Mouse (Mus musculus): ENCODE results near the gene Usp3. TPM values are rescaled to one million over a fixed set of nuclear protein-coding genes. Genes with fewer than 3 reads are reported as not detected.

Usp3 gene
- polyA plus RNA-seq, 1 experiment from 2014 or later = 104 TPM

GRCm38 (mm10) chr9:66600551-66600950 lies 7.6 kb upstream of the Usp3 start:
- no peaks in the 10 kb centered on the region for H3K9me3 ChIP-seq
- ATAC-seq (ENCODE audit: low FRiP score, low read depth) = no peak
- peaks cover 19% of the 10 kb centered on the region for H3K4me1 ChIP-seq
- H3K4me3 ChIP-seq = no peak overlapping the region
- H3K27me3 ChIP-seq = peaks cover 3% of the 10 kb centered on the region; the same call in 1 of the 2 replicates
- WGBS = 81% methylated on average over 2 of the region's 2 CpGs
- no peaks in the 10 kb centered on the region for H3K36me3 ChIP-seq
- no peak overlapping the region for H3K4me2 ChIP-seq (replicated peaks)
- H3K9ac ChIP-seq (replicated peaks) = no peak overlapping the region
- no peak overlapping the region for H3K27ac ChIP-seq (replicated peaks)

DNA sequence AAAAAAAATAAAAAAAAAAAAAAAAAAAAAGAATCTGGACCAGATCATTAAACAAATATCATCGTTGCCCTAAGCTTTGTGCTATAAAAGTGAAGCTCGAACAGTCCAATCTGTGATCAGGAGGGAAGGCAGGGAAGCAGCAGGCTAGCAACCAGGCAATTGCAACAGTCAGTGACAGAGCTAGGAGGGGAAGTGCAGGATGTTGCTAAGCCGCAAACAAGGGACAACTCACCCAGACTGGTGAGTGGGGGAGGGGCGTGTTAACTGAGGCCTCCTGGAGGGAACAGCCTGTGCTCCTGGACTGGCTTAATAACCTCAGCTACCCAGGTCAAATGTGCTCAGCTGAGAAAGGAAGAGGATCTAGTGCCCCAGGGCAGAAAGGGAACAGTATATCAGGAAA lies 6.6 kb upstream of the Usp3 start:
- Histone ChIP-seq H3K9ac (replicated peaks) (no peak overlapping the region), H3K4me2 (replicated peaks) (no peak overlapping the region), H3K4me3 (no peak overlapping the region), H3K4me1 (peaks cover 20% of the 10 kb centered on the region), H3K27me3 (peaks cover 6% of the 10 kb centered on the region; the same call in 1 of the 2 replicates), H3K27ac (replicated peaks) (no peak overlapping the region; the same call in 1 of the 2 replicates), H3K9me3 (no peaks in the 10 kb centered on the region), H3K36me3 (no peaks in the 10 kb centered on the region)
- ATAC-seq (ENCODE audit: low FRiP score, low read depth) = no peak
- WGBS = 4% methylated on average over 4 of the region's 4 CpGs

- H3K4me2 ChIP-seq (replicated peaks) = no peak overlapping the region
- H3K27me3 ChIP-seq = peaks cover 13% of the 10 kb centered on the region
- H3K27ac ChIP-seq (replicated peaks) = no peak overlapping the region
- H3K9me3 ChIP-seq = no peaks in the 10 kb centered on the region
- 51% methylated on average over 5 of the region's 5 CpGs for whole genome bisulfite sequencing
- H3K9ac ChIP-seq (replicated peaks) = no peak overlapping the region
- H3K4me3 ChIP-seq = no peak overlapping the region
- no peaks in the 10 kb centered on the region for H3K36me3 ChIP-seq
- H3K4me1 ChIP-seq = peaks cover 27% of the 10 kb centered on the region
- no peak for ATAC-seq (ENCODE audit: low FRiP score, low read depth)
These were observed 5.7 kb upstream of the Usp3 start for GRCm38 (mm10) chr9:66598636-66599035.

DNA sequence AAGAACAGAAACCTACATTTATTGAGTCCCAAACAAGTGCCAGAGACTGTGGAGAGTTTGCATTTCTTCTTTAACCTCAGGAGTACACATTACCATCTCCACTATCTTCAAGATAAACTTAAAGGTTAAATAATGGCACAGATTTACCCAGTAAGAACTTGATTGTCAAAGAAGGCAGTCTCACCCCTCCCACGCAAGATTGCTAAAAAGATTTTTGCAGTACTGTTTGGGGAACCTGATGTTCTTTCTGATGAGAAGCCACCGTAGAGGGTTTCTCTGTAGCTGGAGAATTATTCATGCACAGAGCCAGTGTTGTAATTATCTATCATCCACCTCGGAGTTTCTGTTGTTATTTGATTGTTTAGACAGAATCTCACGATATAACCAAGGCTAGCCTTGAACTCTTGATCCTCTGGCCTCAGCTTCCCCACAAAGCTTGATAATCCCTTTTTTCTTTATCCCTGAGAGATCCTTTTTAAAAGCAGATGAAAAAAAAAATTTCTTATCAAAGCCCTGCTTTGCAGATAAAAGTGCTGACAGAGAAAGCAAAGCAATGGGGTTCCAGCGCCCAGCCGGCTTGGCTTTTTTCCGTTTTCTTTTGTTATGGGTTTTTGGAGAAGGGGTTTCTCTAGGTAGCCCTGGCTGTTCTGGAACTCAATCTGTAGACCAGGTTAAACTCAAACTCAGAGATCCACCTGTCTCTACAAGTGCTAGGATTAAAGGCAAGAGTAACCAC lies 4.7 kb upstream of the Usp3 start:
- Histone ChIP-seq H3K27ac (replicated peaks) (no peak overlapping the region), H3K36me3 (no peaks in the 10 kb centered on the region), H3K4me1 (peaks cover 32% of the 10 kb centered on the region), H3K4me2 (replicated peaks) (no peak overlapping the region), H3K4me3 (no peak overlapping the region), H3K9me3 (no peaks in the 10 kb centered on the region), H3K9ac (replicated peaks) (no peak overlapping the region), H3K27me3 (peaks cover 13% of the 10 kb centered on the region)
- WGBS = 13% methylated on average over 7 of the region's 7 CpGs
- ATAC-seq (ENCODE audit: low FRiP score, low read depth) = no peak

- WGBS = 25% methylated on average over 6 of the region's 6 CpGs
- H3K9ac ChIP-seq (replicated peaks) = no peak overlapping the region
- peaks cover 13% of the 10 kb centered on the region for H3K27me3 ChIP-seq
- no peak for ATAC-seq (ENCODE audit: low FRiP score, low read depth)
- peaks cover 32% of the 10 kb centered on the region for H3K4me1 ChIP-seq
- no peak overlapping the region for H3K4me3 ChIP-seq
- no peak overlapping the region for H3K4me2 ChIP-seq (replicated peaks)
- H3K9me3 ChIP-seq = no peaks in the 10 kb centered on the region
- no peak overlapping the region for H3K27ac ChIP-seq (replicated peaks)
- no peaks in the 10 kb centered on the region for H3K36me3 ChIP-seq
These were observed 4.1 kb upstream of the Usp3 start for GRCm38 (mm10) chr9:66597076-66597475.

- Histone ChIP-seq H3K27me3 (peaks cover 13% of the 10 kb centered on the region), H3K9ac (replicated peaks) (no peak overlapping the region), H3K36me3 (no peaks in the 10 kb centered on the region), H3K4me3 (no peak overlapping the region), H3K4me1 (peaks cover 37% of the 10 kb centered on the region), H3K9me3 (no peaks in the 10 kb centered on the region), H3K4me2 (replicated peaks) (no peak overlapping the region), H3K27ac (replicated peaks) (no peak overlapping the region)
- ATAC-seq (ENCODE audit: low FRiP score, low read depth) = no peak
- WGBS = 50% methylated on average over 5 of the region's 5 CpGs
These were observed 3.1 kb upstream of the Usp3 start for GRCm38 (mm10) chr9:66595722-66596675.

DNA sequence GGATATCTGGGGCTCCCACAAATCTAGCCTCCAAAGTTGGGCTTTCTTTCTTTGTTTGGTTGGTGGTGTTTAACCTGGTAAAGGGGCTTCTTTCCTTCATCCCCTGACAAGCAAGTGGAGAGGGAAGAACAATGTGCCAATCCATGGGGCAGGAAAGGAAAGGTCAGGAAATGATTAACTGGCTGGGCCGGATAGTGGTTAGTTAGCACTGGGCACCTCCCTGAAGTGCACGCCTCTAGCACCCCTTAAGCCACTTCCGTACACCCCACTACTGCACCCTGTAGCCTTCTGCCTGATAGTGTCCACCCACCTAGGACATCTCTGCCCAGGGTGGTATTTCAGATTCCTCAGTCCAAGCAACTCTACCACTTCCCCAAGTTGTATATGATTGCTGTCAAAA lies 1.1 kb upstream of the Usp3 start:
- no peak overlapping the region for H3K27ac ChIP-seq (replicated peaks)
- peaks cover 13% of the 10 kb centered on the region for H3K27me3 ChIP-seq
- no peaks in the 10 kb centered on the region for H3K36me3 ChIP-seq
- H3K9me3 ChIP-seq = no peaks in the 10 kb centered on the region
- peaks cover 47% of the 10 kb centered on the region for H3K4me1 ChIP-seq
- peak overlapping the region; percentile 73; the same call in 1 of the 2 replicates for H3K4me2 ChIP-seq (replicated peaks)
- H3K9ac ChIP-seq (replicated peaks) = no peak overlapping the region
- ATAC-seq (ENCODE audit: low FRiP score, low read depth) = no peak
- no peak overlapping the region for H3K4me3 ChIP-seq
- 75% methylated on average over 3 of the region's 3 CpGs for WGBS

DNA sequence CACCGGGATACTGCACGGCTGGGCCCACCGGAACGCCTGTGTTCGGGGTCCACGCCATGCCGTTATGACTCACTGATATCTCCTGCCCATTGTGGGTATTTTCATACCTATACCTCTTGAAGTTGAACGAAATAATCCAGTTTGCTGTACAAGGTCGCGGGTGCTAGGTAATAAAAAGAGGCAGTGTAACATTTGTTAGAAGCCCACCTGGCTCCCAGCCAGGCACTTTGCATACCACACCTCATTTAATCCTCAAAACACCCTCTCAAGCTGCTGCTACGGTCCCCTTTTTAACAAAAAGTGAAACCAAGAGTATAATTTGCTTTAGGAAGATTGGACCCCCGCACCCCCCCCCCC lies 649 bp upstream of the Usp3 start:
- Histone ChIP-seq H3K36me3 (no peaks in the 10 kb centered on the region), H3K9me3 (no peaks in the 10 kb centered on the region), H3K27me3 (peaks cover 13% of the 10 kb centered on the region), H3K4me2 (replicated peaks) (peak overlapping the region; percentile 73), H3K27ac (replicated peaks) (no peak overlapping the region), H3K4me3 (peak overlapping the region; percentile 98), H3K9ac (replicated peaks) (peak overlapping the region; percentile 43), H3K4me1 (peaks cover 51% of the 10 kb centered on the region)
- no peak; the same call in 1 of the 2 replicates for ATAC-seq (ENCODE audit: low FRiP score, low read depth)
- WGBS = 10% methylated on average over 12 of the region's 12 CpGs

DNA sequence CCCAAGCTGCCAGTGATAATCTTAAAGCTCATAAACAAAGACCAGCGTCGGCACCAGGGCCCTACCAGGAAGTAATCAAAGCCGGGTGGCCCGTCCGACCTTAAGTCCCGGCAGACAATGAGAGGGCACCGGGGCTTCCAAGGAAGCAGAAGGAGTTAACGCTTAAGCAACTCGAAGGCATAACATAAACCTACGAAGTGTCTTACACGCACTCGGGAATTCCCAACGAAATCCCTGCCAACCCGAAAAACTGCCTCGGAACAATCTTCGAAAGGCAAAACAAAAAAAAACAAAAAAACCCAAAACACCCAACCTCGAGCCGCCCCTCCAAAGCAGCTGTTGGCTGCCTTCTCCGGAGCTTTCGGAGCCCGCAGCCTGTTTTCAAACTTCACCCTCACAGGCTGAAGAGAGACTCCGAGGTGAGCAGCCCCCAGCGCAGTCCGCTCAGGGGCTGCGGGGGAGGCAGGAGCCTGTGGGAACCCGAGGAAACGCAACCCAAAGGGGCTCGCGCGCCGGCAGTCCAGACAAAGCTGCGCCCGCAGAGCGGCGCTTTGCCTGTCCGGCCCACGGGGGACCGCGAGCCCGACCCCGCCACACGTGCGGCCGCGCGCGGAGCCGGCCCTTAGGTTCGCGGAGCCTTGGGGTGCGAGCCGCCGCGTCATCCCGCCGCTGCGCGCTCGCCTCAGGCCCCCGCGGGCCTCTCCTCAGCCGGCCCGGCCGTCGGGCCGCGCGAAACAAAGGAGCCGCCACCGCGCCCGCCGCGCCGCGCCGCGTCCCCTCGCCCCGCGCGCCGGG lies 894 bp downstream of the Usp3 start:
- Histone ChIP-seq H3K9me3 (no peaks in the 10 kb centered on the region), H3K27ac (replicated peaks) (peak overlapping the region; percentile 95), H3K27me3 (peaks cover 10% of the 10 kb centered on the region), H3K9ac (replicated peaks) (peak overlapping the region; percentile 98), H3K4me1 (peaks cover 52% of the 10 kb centered on the region), H3K4me2 (replicated peaks) (peak overlapping the region; percentile 73), H3K4me3 (peak overlapping the region; percentile 98), H3K36me3 (no peaks in the 10 kb centered on the region)
- WGBS = under 1% methylated on average over 63 of the region's 83 CpGs
- peak; percentile 64 for ATAC-seq (ENCODE audit: low FRiP score, low read depth)

DNA sequence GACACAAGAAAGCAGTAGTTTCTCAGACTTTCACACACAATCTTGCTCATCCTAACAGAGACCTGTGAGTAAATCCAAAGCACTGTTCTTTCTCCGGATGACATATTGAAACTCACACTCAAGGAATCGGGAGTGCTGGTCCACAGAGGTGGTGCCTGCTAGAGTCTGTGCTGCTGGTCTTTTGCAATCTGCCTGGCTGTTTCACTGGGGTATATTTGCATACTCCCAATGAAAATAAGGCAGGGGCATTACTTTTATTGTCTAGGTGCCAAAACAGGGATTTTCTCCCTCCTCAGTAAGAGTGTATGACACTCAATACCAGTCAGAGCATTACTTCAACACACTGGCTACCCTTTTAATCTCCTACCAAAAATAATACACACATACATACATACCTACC lies 2.9 kb downstream of the Usp3 start:
- ATAC-seq (ENCODE audit: low FRiP score, low read depth) = no peak
- 52% methylated on average over 2 of the region's 2 CpGs for WGBS
- Histone ChIP-seq H3K27me3 (peaks cover 10% of the 10 kb centered on the region), H3K36me3 (no peaks in the 10 kb centered on the region), H3K9ac (replicated peaks) (0 out of 2 replicates have a peak overlapping the region, but pooled peaks have one; percentile 8), H3K9me3 (no peaks in the 10 kb centered on the region), H3K27ac (replicated peaks) (no peak overlapping the region), H3K4me2 (replicated peaks) (peak overlapping the region; percentile 73), H3K4me1 (peaks cover 48% of the 10 kb centered on the region), H3K4me3 (peak overlapping the region; percentile 4; the same call in 1 of the 2 replicates)

- Histone ChIP-seq H3K4me1 (peaks cover 35% of the 10 kb centered on the region), H3K4me3 (no peak overlapping the region), H3K9me3 (no peaks in the 10 kb centered on the region), H3K27ac (replicated peaks) (no peak overlapping the region), H3K27me3 (no peaks in the 10 kb centered on the region), H3K9ac (replicated peaks) (no peak overlapping the region), H3K4me2 (replicated peaks) (no peak overlapping the region), H3K36me3 (no peaks in the 10 kb centered on the region)
- ATAC-seq (ENCODE audit: low FRiP score, low read depth) = no peak
- 94% methylated on average over 1 of the region's 1 CpGs for WGBS
These were observed 5.9 kb downstream of the Usp3 start for GRCm38 (mm10) chr9:66587016-66587415.

Measured in midbrain, embryonic 12.5 days (tissue).